Mouse (Mus musculus) hindbrain, postnatal 0 days (tissue): ENCODE results near the gene P2ry6. TPM values are rescaled to one million over a fixed set of nuclear protein-coding genes. Genes with fewer than 3 reads are reported as not detected.

Experiments used
- ATAC-seq: fragments of 200-750 bp; cut with Nextera tagmentation; 2 replicates; pipeline ENCODE4 v1.8.0; 2017; ENCODE audit warnings: mild to moderate bottlenecking, moderate TSS enrichment, moderate library complexity
- DNase-seq: peaks from one replicate; pipeline ENCODE4 v3.0.0-alpha.2; 2015; ENCODE audit warnings: low spot score
- H3K27ac ChIP-seq: fragments of 300-500 bp; sonication (generic); 2 replicates; pipeline ENCODE4 v1.5.1; 2014; ENCODE audit warnings: mild to moderate bottlenecking
- H3K27me3 ChIP-seq: fragments of 300-500 bp; sonication (generic); 2 replicates; pipeline ENCODE4 v1.6.1; 2014; ENCODE audit warnings: low read length, mixed read lengths; ENCODE audit not compliant: insufficient read depth
- H3K36me3 ChIP-seq: fragments of 300-500 bp; sonication (generic); 2 replicates; pipeline ENCODE4 v1.6.1; 2014; ENCODE audit warnings: low read length, mixed read lengths; ENCODE audit not compliant: insufficient read depth
- H3K4me1 ChIP-seq: fragments of 300-500 bp; sonication (generic); 2 replicates; pipeline ENCODE4 v1.6.1; 2014; ENCODE audit warnings: antibody characterized with exemption, low read length, mixed read lengths; ENCODE audit not compliant: insufficient read depth
- H3K4me2 ChIP-seq: fragments of 300-500 bp; sonication (generic); 2 replicates; pipeline ENCODE4 v1.6.1; 2014; ENCODE audit warnings: low read depth, mild to moderate bottlenecking, low read length, moderate library complexity, mixed read lengths
- H3K4me3 ChIP-seq: fragments of 300-500 bp; sonication (generic); 2 replicates; pipeline ENCODE4 v1.5.1; 2014; ENCODE audit warnings: low read length
- H3K9ac ChIP-seq: fragments of 300-500 bp; sonication (generic); replicated peaks from 2 replicates; pipeline ENCODE4 v1.6.1; 2014; ENCODE audit warnings: mild to moderate bottlenecking, low read length, moderate library complexity, mixed read lengths
- H3K9me3 ChIP-seq: fragments of 300-500 bp; sonication (generic); 2 replicates; pipeline ENCODE4 v1.6.1; 2016; ENCODE audit warnings: low read length, mixed read lengths
- CTCF ChIP-seq: IDR thresholded peaks from 2 replicates; pipeline ENCODE4 v1.5.1; 2016; ENCODE audit warnings: antibody characterized with exemption, control low read depth, low read depth
- WGBS: fragments of 180-500 bp; shearing (Covaris S2); extraction: QIAGEN DNeasy Blood & Tissue Kit; methylation state at CpG from one replicate; pipeline ENCODE4 v1.1.7; 2014; 5-methylcytosine and 5-hydroxymethylcytosine counted together
- polyA plus RNA-seq: library from polyadenylated mRNA; unstranded; fragments of >200 nt; fragmentation: Nextera tagmentation; extraction: Ambion mirVana; gene quantifications from 2 replicates; pipeline ENCODE4 v1.2.1, GENCODE M21; 2015
- total RNA-seq: library from RNA; depleted of rRNA; stranded (reverse); fragments of >200 nt; gene quantifications from 2 replicates; pipeline ENCODE4 v1.2.3, GENCODE M21; 2014

Gene P2ry6
- total and polyA plus RNA-seq, 2 experiments from 2014 or later, result 3.4 to 3.5 TPM

DNA sequence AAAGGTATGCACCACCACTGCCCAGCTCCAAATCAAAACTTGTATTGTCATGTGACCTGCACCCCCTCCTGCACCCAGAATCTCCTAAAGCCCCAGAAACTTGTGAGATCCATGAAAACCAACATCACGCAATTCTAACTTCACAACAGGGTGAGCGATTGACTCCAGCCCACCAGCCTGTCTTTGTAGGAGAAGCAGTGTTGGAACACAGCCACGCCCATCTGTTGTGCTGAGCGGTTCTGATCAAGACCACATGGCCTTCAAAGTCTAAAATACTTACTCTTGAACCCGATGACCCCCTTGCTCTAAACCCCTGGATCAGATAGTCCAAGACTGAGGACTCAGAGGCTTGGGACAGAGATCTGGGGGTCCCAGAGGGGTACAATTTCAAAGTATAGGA, 25.2 kb upstream of the P2ry6 start:
- Histone ChIP-seq H3K9me3 (no peaks in the 10 kb centered on the region), H3K4me2 (no peak overlapping the region), H3K4me1 (peaks cover 7% of the 10 kb centered on the region; the same call in 1 of the 2 replicates), H3K9ac (no peak overlapping the region), H3K27ac (no peak overlapping the region), H3K4me3 (no peak overlapping the region), H3K36me3 (no peaks in the 10 kb centered on the region), H3K27me3 (no peaks in the 10 kb centered on the region)
- WGBS, result 79% methylated on average over 5 of the region's 5 CpGs
- no peak for TF ChIP-seq CTCF
- ATAC-seq (no peak), DNase-seq (no peak)

DNA sequence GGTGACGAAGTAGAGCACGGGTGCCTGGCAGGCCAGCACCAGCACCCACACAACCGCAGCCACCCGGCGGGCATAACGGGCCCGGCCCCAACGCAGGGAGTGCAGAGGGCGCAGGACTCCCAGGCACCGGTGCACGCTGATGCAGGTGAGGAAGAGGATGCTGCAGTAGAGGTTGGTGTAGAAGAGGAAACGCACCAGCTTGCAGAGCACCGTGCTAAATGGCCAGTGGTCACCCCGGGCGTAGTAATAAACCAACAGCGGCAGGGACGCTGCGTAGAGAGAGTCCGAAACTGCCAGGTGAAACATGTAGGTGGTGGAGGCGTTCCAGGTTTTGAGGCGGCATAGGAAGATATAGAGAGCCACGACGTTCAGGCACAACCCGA, 24.1 kb upstream of the P2ry6 start:
- Histone ChIP-seq H3K9me3 (no peaks in the 10 kb centered on the region), H3K27me3 (no peaks in the 10 kb centered on the region), H3K36me3 (no peaks in the 10 kb centered on the region), H3K4me3 (no peak overlapping the region), H3K4me1 (peaks cover 7% of the 10 kb centered on the region; the same call in 1 of the 2 replicates), H3K9ac (no peak overlapping the region), H3K4me2 (no peak overlapping the region), H3K27ac (no peak overlapping the region)
- 90% methylated on average over 24 of the region's 24 CpGs for WGBS
- DNase-seq (no peak), ATAC-seq (no peak)
- no peak for TF ChIP-seq CTCF

DNA sequence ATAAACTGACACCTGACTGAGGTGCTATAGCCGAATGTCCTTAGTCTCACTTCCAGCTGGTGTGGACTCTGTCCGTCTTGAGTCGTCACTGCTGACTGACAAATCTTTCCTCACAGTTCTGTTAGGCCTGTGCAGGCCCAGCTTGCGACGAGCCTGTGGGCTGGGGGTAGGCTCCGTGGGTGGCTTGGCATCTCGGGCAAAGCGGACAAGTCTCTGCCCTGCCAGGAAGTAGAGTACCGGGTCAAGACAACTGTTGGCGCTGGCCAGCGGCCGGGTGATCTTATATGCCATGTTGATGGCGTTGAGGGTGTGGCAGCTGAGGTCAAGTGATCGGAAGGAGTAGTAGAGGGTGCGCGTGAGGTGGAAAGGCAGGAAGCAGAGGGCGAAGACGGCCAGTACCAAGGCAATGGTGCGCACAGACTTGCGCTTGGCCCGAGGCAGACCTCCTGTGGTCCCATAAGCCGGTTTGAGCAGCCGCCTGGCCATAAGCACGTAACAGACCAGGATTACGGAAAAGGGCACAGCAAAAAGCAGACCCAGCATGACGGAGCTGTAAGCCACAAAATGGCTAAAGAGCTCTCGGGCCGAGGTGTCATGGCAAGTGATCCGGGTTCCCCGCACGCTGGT, 23.6 kb upstream of the P2ry6 start:
- no peaks in the 10 kb centered on the region for H3K9me3 ChIP-seq
- no peak overlapping the region for H3K4me2 ChIP-seq
- H3K4me1 ChIP-seq, result peaks cover 7% of the 10 kb centered on the region; the same call in 1 of the 2 replicates
- H3K27me3 ChIP-seq, result no peaks in the 10 kb centered on the region
- no peak overlapping the region for H3K27ac ChIP-seq
- ATAC-seq (peak; percentile 43; the same call in 1 of the 2 replicates), DNase-seq (no peak)
- H3K36me3 ChIP-seq, result no peaks in the 10 kb centered on the region
- no peak overlapping the region for H3K4me3 ChIP-seq
- no peak overlapping the region for H3K9ac ChIP-seq
- WGBS, result 81% methylated on average over 31 of the region's 31 CpGs
- no peak for TF ChIP-seq CTCF

DNA sequence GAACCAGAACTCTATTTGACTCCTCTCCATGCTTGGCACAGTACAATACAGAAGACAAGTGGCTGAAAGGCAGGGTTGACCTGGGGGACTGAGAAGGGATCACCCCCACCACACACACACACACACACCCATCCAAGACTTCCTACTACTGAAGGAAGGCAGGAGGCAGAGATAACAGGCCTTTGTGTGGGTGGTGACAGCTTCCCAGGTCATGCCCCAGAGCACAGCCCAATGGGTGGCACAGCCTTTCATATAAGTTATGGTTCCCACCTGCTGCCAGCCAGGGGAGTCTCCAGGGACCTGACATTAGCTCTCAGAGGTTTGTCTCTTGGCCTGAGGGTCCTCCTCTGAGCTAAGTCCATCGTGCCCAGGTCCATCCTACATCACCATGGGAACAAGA, 22.8 kb upstream of the P2ry6 start:
- no peaks in the 10 kb centered on the region for H3K9me3 ChIP-seq
- H3K27ac ChIP-seq, result no peak overlapping the region
- no peak overlapping the region for H3K4me3 ChIP-seq
- H3K4me2 ChIP-seq, result no peak overlapping the region
- H3K4me1 ChIP-seq, result peaks cover 3% of the 10 kb centered on the region; the same call in 1 of the 2 replicates
- TF ChIP-seq CTCF, result no peak
- WGBS, result 73% methylated on average over 1 of the region's 1 CpGs
- ATAC-seq (no peak), DNase-seq (no peak)
- no peaks in the 10 kb centered on the region for H3K36me3 ChIP-seq
- H3K9ac ChIP-seq, result no peak overlapping the region
- H3K27me3 ChIP-seq, result no peaks in the 10 kb centered on the region

DNA sequence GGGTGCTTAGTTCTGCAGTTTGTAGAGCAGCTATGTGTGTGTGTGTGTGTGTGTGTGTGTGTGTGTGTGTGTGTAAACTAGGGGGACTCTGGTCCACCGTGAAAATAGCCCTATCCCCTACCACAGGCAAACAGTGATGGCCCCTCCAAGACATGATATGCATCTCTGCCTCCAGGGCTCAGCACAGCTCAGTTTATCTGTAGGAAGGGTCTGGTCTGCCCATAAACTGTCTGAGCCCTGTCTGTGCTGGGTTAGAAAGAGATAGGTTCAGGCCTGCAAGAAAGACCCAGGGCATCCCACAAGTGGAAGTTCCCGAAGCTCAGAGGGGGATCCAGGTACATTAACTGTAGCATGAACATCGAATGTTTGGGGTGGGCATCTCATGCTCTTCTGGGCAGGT, 21.5 kb upstream of the P2ry6 start:
- H3K4me3 ChIP-seq, result no peak overlapping the region
- H3K27ac ChIP-seq, result no peak overlapping the region
- no peak for TF ChIP-seq CTCF
- H3K9ac ChIP-seq, result no peak overlapping the region
- no peaks in the 10 kb centered on the region for H3K4me1 ChIP-seq
- no peaks in the 10 kb centered on the region for H3K9me3 ChIP-seq
- WGBS, result 90% methylated on average over 3 of the region's 3 CpGs
- no peaks in the 10 kb centered on the region for H3K27me3 ChIP-seq
- no peaks in the 10 kb centered on the region for H3K36me3 ChIP-seq
- ATAC-seq (no peak), DNase-seq (no peak)
- H3K4me2 ChIP-seq, result no peak overlapping the region

DNA sequence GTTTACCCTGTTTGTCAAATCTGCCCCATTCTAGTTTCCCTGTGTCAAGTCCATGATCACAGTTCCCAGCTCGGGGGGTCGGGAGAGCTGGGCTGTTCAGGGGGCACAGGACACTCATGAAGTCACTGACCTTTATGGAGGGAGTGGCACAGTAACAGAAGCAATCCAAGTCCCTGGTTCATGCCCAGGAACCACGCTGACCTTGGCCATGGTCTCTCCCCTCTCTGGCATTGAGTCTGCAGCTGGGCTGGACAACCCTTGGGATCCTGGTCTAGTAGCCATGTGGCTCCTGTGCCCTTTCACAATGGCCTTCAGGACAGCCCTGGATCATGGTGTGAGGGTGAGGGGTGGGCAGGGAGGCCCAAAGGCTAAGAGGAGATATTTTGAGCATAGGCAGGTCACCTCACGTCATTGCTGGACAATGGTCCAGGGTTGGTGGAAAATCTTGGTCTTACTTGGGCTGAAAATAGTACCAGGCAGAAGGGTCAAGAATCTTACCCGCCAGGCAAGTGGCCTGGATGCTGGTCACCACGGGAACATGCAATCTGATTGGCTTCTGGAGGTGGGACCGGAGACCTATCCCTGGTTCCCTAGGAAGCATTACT, 20.9 kb upstream of the P2ry6 start:
- ATAC-seq (no peak), DNase-seq (no peak)
- WGBS, result 88% methylated on average over 7 of the region's 7 CpGs
- Histone ChIP-seq H3K4me3 (no peak overlapping the region), H3K9me3 (no peaks in the 10 kb centered on the region), H3K9ac (no peak overlapping the region), H3K27me3 (no peaks in the 10 kb centered on the region), H3K36me3 (no peaks in the 10 kb centered on the region), H3K4me2 (no peak overlapping the region), H3K4me1 (no peaks in the 10 kb centered on the region), H3K27ac (no peak overlapping the region)
- no peak for TF ChIP-seq CTCF

DNA sequence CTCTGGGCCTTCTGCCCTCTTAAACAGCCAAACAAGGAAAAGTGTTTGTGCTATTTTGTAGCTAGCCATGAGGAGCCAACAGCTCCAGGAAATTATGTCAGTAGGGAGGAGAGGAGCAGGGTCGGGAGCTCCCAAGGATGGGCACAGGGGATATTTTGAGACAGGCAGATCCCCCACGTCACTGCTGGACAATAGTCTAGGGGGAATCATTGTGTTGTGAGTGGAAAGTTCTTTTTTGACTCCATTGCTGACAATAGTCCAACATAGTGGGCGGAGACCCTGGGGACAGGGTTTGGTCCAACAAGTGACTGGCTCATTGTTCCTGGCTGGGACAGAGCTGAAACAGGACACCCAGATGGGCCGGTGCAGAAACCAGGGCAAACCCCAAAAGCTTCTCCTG, 18.7 kb upstream of the P2ry6 start:
- no peak overlapping the region for H3K4me3 ChIP-seq
- no peak for ATAC-seq
- H3K36me3 ChIP-seq, result no peaks in the 10 kb centered on the region
- H3K4me2 ChIP-seq, result no peak overlapping the region
- no peak for TF ChIP-seq CTCF
- H3K27me3 ChIP-seq, result no peaks in the 10 kb centered on the region
- H3K4me1 ChIP-seq, result no peaks in the 10 kb centered on the region
- WGBS, result 40% methylated on average over 4 of the region's 4 CpGs
- no peak overlapping the region for H3K27ac ChIP-seq
- DNase-seq, result no peak
- H3K9me3 ChIP-seq, result no peaks in the 10 kb centered on the region
- no peak overlapping the region for H3K9ac ChIP-seq
